Mouse (Mus musculus) hindbrain, postnatal 0 days (tissue): ENCODE measurements at regions not wholly inside any gene's neighbourhood (a gene's known extent, or its start where the extent isn't known, plus 50 kb on each side); places are given as distances from the start of the nearest gene placed in this dataset.

Experiments used
- ATAC-seq: fragments of 200-750 bp; cut with Nextera tagmentation; 2 replicates; pipeline ENCODE4 v1.8.0; 2017; ENCODE audit warnings: mild to moderate bottlenecking, moderate TSS enrichment, moderate library complexity
- DNase-seq: peaks from one replicate; pipeline ENCODE4 v3.0.0-alpha.2; 2015; ENCODE audit warnings: low spot score
- H3K27ac ChIP-seq: fragments of 300-500 bp; sonication (generic); 2 replicates; pipeline ENCODE4 v1.5.1; 2014; ENCODE audit warnings: mild to moderate bottlenecking
- H3K27me3 ChIP-seq: fragments of 300-500 bp; sonication (generic); 2 replicates; pipeline ENCODE4 v1.6.1; 2014; ENCODE audit warnings: low read length, mixed read lengths; ENCODE audit not compliant: insufficient read depth
- H3K36me3 ChIP-seq: fragments of 300-500 bp; sonication (generic); 2 replicates; pipeline ENCODE4 v1.6.1; 2014; ENCODE audit warnings: low read length, mixed read lengths; ENCODE audit not compliant: insufficient read depth
- H3K4me1 ChIP-seq: fragments of 300-500 bp; sonication (generic); 2 replicates; pipeline ENCODE4 v1.6.1; 2014; ENCODE audit warnings: antibody characterized with exemption, low read length, mixed read lengths; ENCODE audit not compliant: insufficient read depth
- H3K4me2 ChIP-seq: fragments of 300-500 bp; sonication (generic); 2 replicates; pipeline ENCODE4 v1.6.1; 2014; ENCODE audit warnings: low read depth, mild to moderate bottlenecking, low read length, moderate library complexity, mixed read lengths
- H3K4me3 ChIP-seq: fragments of 300-500 bp; sonication (generic); 2 replicates; pipeline ENCODE4 v1.5.1; 2014; ENCODE audit warnings: low read length
- H3K9ac ChIP-seq: fragments of 300-500 bp; sonication (generic); replicated peaks from 2 replicates; pipeline ENCODE4 v1.6.1; 2014; ENCODE audit warnings: mild to moderate bottlenecking, low read length, moderate library complexity, mixed read lengths
- H3K9me3 ChIP-seq: fragments of 300-500 bp; sonication (generic); 2 replicates; pipeline ENCODE4 v1.6.1; 2016; ENCODE audit warnings: low read length, mixed read lengths
- CTCF ChIP-seq: IDR thresholded peaks from 2 replicates; pipeline ENCODE4 v1.5.1; 2016; ENCODE audit warnings: antibody characterized with exemption, control low read depth, low read depth
- WGBS: fragments of 180-500 bp; shearing (Covaris S2); extraction: QIAGEN DNeasy Blood & Tissue Kit; methylation state at CpG from one replicate; pipeline ENCODE4 v1.1.7; 2014; 5-methylcytosine and 5-hydroxymethylcytosine counted together

DNA sequence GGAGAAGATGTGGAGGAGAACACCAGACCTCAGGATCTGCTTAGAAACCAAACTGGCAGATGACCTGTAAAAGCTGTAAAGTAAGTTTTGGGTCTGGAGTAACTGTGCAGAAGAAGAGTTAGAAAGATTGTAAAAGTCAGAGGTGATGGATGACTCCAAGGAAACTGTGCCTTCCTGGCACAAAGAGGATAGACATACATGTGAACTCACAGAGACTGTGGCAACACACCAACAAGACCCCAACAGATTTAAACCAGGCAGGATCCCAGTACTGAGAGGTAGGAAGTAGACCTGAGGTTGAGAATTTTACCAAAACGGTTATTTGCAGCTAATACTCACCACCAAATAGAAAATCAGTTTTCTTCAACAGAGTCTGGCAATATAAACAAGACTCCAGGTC is 349.8 kb upstream of the Grik2 start:
- ATAC-seq: no peak
- H3K4me1 ChIP-seq: no peaks in the 10 kb centered on the region
- no peaks in the 10 kb centered on the region for H3K9me3 ChIP-seq
- H3K36me3 ChIP-seq: no peaks in the 10 kb centered on the region
- no peak for DNase-seq
- no peak for TF ChIP-seq CTCF
- H3K27ac ChIP-seq: no peak overlapping the region
- no peak overlapping the region for H3K9ac ChIP-seq
- 74% methylated on average over 1 of the region's 1 CpGs for WGBS
- no peak overlapping the region for H3K4me3 ChIP-seq
- H3K4me2 ChIP-seq: no peak overlapping the region
- no peaks in the 10 kb centered on the region for H3K27me3 ChIP-seq

DNA sequence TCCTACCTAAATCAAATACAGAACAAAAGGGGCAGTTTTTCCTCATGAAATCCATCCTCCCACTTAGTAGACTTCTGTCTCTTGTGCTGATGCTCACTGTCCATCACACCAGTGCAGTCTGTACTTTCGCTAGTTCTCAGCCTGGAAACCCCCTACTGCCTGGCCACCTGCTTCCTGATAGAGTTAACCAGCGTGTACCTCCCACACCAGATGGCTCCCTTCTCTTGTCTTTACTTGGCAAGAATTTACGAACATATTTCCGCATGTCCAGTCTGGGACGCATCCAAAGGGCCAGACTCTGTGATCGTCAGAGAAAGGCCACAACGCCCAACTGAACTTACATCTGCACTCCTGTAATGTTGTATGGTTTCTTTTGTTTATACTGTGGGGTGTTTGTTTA is 349.2 kb upstream of the Grik2 start:
- Histone ChIP-seq H3K27me3 (no peaks in the 10 kb centered on the region), H3K36me3 (no peaks in the 10 kb centered on the region), H3K9ac (no peak overlapping the region), H3K4me2 (no peak overlapping the region), H3K4me1 (no peaks in the 10 kb centered on the region), H3K4me3 (no peak overlapping the region), H3K27ac (no peak overlapping the region), H3K9me3 (no peaks in the 10 kb centered on the region)
- peak; percentile 86 for DNase-seq
- ATAC-seq: peak; percentile 95
- TF ChIP-seq CTCF: no peak
- WGBS: 55% methylated on average over 7 of the region's 7 CpGs

DNA sequence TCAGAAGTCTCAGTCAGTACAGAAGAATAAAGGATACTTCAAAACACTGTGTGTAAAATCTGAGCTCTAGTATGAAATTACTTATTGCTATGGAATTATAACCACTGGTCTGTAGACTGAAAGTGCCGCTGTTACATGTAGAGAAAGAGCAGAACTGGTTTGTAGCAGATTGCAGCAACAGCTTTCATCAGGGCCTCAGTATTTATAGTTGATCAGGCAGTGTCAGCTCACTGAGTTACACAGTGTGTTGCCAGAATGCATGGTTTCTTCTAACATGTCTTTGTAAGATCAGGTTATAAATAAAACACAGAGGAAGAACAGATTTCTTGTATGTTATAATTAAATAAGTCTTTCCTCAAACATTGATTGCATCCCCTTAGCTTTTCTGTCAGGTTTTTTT is 347.6 kb upstream of the Grik2 start:
- DNase-seq (no peak), ATAC-seq (no peak)
- no peak for TF ChIP-seq CTCF
- H3K4me1 ChIP-seq: no peaks in the 10 kb centered on the region
- 85% methylated on average over 1 of the region's 1 CpGs for WGBS
- no peak overlapping the region for H3K9ac ChIP-seq
- no peak overlapping the region for H3K4me2 ChIP-seq
- no peaks in the 10 kb centered on the region for H3K36me3 ChIP-seq
- no peaks in the 10 kb centered on the region for H3K9me3 ChIP-seq
- H3K27ac ChIP-seq: no peak overlapping the region
- H3K4me3 ChIP-seq: no peak overlapping the region
- no peaks in the 10 kb centered on the region for H3K27me3 ChIP-seq

DNA sequence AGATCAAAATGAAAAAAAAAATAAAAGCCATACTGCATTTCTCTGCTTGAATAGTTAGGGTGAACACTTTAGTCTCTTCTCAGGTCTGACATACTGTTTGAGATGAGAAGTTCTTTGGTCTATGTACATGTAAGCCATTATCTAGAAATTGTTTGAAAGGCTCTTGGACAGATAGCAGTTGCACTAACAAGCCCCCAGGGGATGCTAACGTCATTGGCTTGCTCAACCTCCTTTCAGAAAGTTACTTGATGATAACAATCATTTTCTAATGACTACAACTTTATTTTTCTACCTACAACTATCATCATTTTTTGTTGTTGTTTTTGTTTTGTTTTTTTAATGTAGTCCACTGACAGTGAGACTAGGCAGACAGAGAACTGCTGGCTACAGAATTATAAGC is 346.9 kb upstream of the Grik2 start:
- no peak for TF ChIP-seq CTCF
- DNase-seq: no peak
- no peak overlapping the region for H3K27ac ChIP-seq
- no peaks in the 10 kb centered on the region for H3K9me3 ChIP-seq
- H3K27me3 ChIP-seq: no peaks in the 10 kb centered on the region
- no peaks in the 10 kb centered on the region for H3K36me3 ChIP-seq
- H3K4me2 ChIP-seq: no peak overlapping the region
- no peak overlapping the region for H3K9ac ChIP-seq
- no peak for ATAC-seq
- 33% methylated on average over 1 of the region's 1 CpGs for WGBS
- H3K4me3 ChIP-seq: no peak overlapping the region
- no peaks in the 10 kb centered on the region for H3K4me1 ChIP-seq
